Mouse (Mus musculus) C2C12 (cell line): ENCODE data around the gene Pth2. TPM values are rescaled to one million over a fixed set of nuclear protein-coding genes. Genes with fewer than 3 reads are reported as not detected.

ENCODE experiments used
- H3K27me3 ChIP-seq: one replicate; pipeline ENCODE4 v1.6.1; 2011; ENCODE audit not compliant: control insufficient read depth, insufficient read depth, insufficient read length
- H3K36me3 ChIP-seq: one replicate; pipeline ENCODE4 v1.6.1; 2011; ENCODE audit not compliant: control insufficient read depth, insufficient read depth
- H3K4me3 ChIP-seq: one replicate; pipeline ENCODE4 v1.5.1; 2011; ENCODE audit warnings: mild to moderate bottlenecking, control low read depth; ENCODE audit not compliant: poor library complexity, insufficient read depth, severe bottlenecking
- H3K79me2 ChIP-seq: one replicate; pipeline ENCODE4 v1.6.1; 2011; ENCODE audit not compliant: control insufficient read depth, insufficient read depth
- H3K79me3 ChIP-seq: one replicate; pipeline ENCODE4 v1.6.1; 2011; ENCODE audit warnings: low read depth, control low read depth
- H3ac ChIP-seq: one replicate; pipeline ENCODE3; 2011; ENCODE audit warnings: low read depth; ENCODE audit not compliant: control insufficient read depth, insufficient read length
- CEBPB ChIP-seq: IDR thresholded peaks from one replicate; pipeline ENCODE4 v1.6.1; 2011; ENCODE audit warnings: low read depth, mild to moderate bottlenecking, control low read depth, moderate library complexity
- CTCF ChIP-seq: IDR thresholded peaks from one replicate; pipeline ENCODE4 v1.5.1; 2011; ENCODE audit not compliant: control insufficient read depth, insufficient read depth, insufficient read length
- FOSL1 ChIP-seq: IDR thresholded peaks from one replicate; pipeline ENCODE4 v1.8.0; 2011; ENCODE audit warnings: mild to moderate bottlenecking, low read length; ENCODE audit not compliant: poor library complexity, insufficient read depth, severe bottlenecking
- MAX ChIP-seq: IDR thresholded peaks from one replicate; pipeline ENCODE4 v1.6.1; 2011; ENCODE audit warnings: mild to moderate bottlenecking, control low read depth
- MYOD1 ChIP-seq: IDR thresholded peaks from one replicate; pipeline ENCODE4 v1.6.1; 2011; ENCODE audit warnings: low read depth; ENCODE audit not compliant: control insufficient read depth, insufficient read length
- MYOG ChIP-seq: IDR thresholded peaks from one replicate; pipeline ENCODE4 v1.6.1; 2011; ENCODE audit not compliant: control insufficient read depth, insufficient read length; ENCODE audit errors: extremely low read depth
- USF1 ChIP-seq: IDR thresholded peaks from one replicate; pipeline ENCODE4 v1.6.1; 2011; ENCODE audit warnings: low read depth, mild to moderate bottlenecking, control low read depth, moderate library complexity
- polyA plus RNA-seq: library from polyadenylated mRNA; unstranded; fragments of >200 nt; fragmentation: generic; extraction: Trizol; gene quantifications from one replicate; pipeline ENCODE4 v1.2.1, GENCODE M21; 2012; ENCODE audit warnings: missing spikeins

Gene Pth2
- polyA plus RNA-seq, 1 experiment, result not detected

- no peak overlapping the region for H3K4me3 ChIP-seq
- H3K79me2 ChIP-seq, result peaks cover 8% of the 10 kb centered on the region
- peaks cover 2% of the 10 kb centered on the region for H3K79me3 ChIP-seq
- TF ChIP-seq MYOG, result no peak
- TF ChIP-seq CEBPB, result no peak
- TF ChIP-seq MYOD1, result no peak
- no peak for TF ChIP-seq FOSL1
- no peak for TF ChIP-seq CTCF
- no peak for TF ChIP-seq USF1
- TF ChIP-seq MAX, result no peak
- H3K36me3 ChIP-seq, result peaks cover 4% of the 10 kb centered on the region
- H3ac ChIP-seq, result no peak overlapping the region
- no peaks in the 10 kb centered on the region for H3K27me3 ChIP-seq
These were observed 40.9 kb downstream of the Pth2 start for GRCm38 (mm10) chr7:45221680-45222079.

GRCm38 (mm10) chr7:45224826-45225225, 44.0 kb downstream of the Pth2 start:
- no peaks in the 10 kb centered on the region for H3K79me3 ChIP-seq
- no peak overlapping the region for H3ac ChIP-seq
- H3K4me3 ChIP-seq, result no peak overlapping the region
- H3K36me3 ChIP-seq, result peaks cover 20% of the 10 kb centered on the region
- H3K79me2 ChIP-seq, result no peaks in the 10 kb centered on the region
- no peak for TF ChIP-seq MYOD1
- TF ChIP-seq FOSL1, result no peak
- no peak for TF ChIP-seq MYOG
- no peak for TF ChIP-seq CEBPB
- TF ChIP-seq MAX, result no peak
- TF ChIP-seq USF1, result no peak
- TF ChIP-seq CTCF, result no peak
- H3K27me3 ChIP-seq, result no peaks in the 10 kb centered on the region

- Histone ChIP-seq H3K4me3 (no peak overlapping the region), H3ac (no peak overlapping the region), H3K36me3 (peaks cover 20% of the 10 kb centered on the region), H3K79me2 (no peaks in the 10 kb centered on the region), H3K27me3 (no peaks in the 10 kb centered on the region), H3K79me3 (no peaks in the 10 kb centered on the region)
- TF ChIP-seq USF1 (no peak), MAX (no peak), CTCF (no peak), MYOD1 (no peak), FOSL1 (no peak)
These were observed 45.6 kb downstream of the Pth2 start for GRCm38 (mm10) chr7:45226421-45226820.

GRCm38 (mm10) chr7:45228548-45228947, 47.8 kb downstream of the Pth2 start:
- Histone ChIP-seq H3ac (no peak overlapping the region), H3K4me3 (no peak overlapping the region), H3K79me2 (no peaks in the 10 kb centered on the region), H3K79me3 (no peaks in the 10 kb centered on the region), H3K27me3 (no peaks in the 10 kb centered on the region), H3K36me3 (peaks cover 26% of the 10 kb centered on the region)
- TF ChIP-seq MYOD1 (no peak), USF1 (no peak), FOSL1 (no peak)

GRCm38 (mm10) chr7:45229046-45229445, 48.3 kb downstream of the Pth2 start:
- TF ChIP-seq FOSL1, result no peak
- no peak for TF ChIP-seq CTCF
- no peak for TF ChIP-seq MYOD1
- TF ChIP-seq USF1, result no peak
- TF ChIP-seq CEBPB, result no peak
- no peak for TF ChIP-seq MYOG
- no peak for TF ChIP-seq MAX

GRCm38 (mm10) chr7:45229459-45230203, 48.8 kb downstream of the Pth2 start:
- Histone ChIP-seq H3K79me2 (no peaks in the 10 kb centered on the region), H3ac (no peak overlapping the region), H3K27me3 (no peaks in the 10 kb centered on the region), H3K79me3 (no peaks in the 10 kb centered on the region), H3K36me3 (peaks cover 26% of the 10 kb centered on the region), H3K4me3 (no peak overlapping the region)
- TF ChIP-seq FOSL1 (no peak), MAX (no peak), MYOD1 (no peak), CEBPB (no peak), MYOG (no peak), CTCF (no peak), USF1 (no peak)

More at GRCm38 (mm10) chr7:45229046-45229445, 48.3 kb downstream of the Pth2 start:
- no peaks in the 10 kb centered on the region for H3K79me2 ChIP-seq
- no peaks in the 10 kb centered on the region for H3K79me3 ChIP-seq
- H3K27me3 ChIP-seq, result no peaks in the 10 kb centered on the region
- no peak overlapping the region for H3ac ChIP-seq
- H3K4me3 ChIP-seq, result no peak overlapping the region
- H3K36me3 ChIP-seq, result peaks cover 26% of the 10 kb centered on the region
